Mouse (Mus musculus) intestine, embryonic 16.5 days (tissue): ENCODE measurements around the gene Apba1. TPM values are rescaled to one million over a fixed set of nuclear protein-coding genes. Genes with fewer than 3 reads are reported as not detected.

Experiments used
- ATAC-seq: fragments of 200-750 bp; cut with Nextera tagmentation; 2 replicates; pipeline ENCODE4 v1.8.0; 2017; ENCODE audit warnings: moderate TSS enrichment, moderate library complexity
- H3K27ac ChIP-seq: fragments of 300-500 bp; sonication (generic); 2 replicates; pipeline ENCODE4 v1.5.1; 2014; ENCODE audit warnings: mild to moderate bottlenecking, low read length
- H3K27me3 ChIP-seq: fragments of 300-500 bp; sonication (generic); replicated peaks from 2 replicates; pipeline ENCODE4 v1.6.1; 2014; ENCODE audit warnings: low read length, control low read depth, mixed read lengths; ENCODE audit not compliant: control insufficient read depth, insufficient read depth
- H3K36me3 ChIP-seq: fragments of 300-500 bp; sonication (generic); 2 replicates; pipeline ENCODE4 v1.6.1; 2014; ENCODE audit warnings: low read length, control low read depth; ENCODE audit not compliant: control insufficient read depth, insufficient read depth
- H3K4me1 ChIP-seq: fragments of 300-500 bp; sonication (generic); 2 replicates; pipeline ENCODE4 v1.6.1; 2014; ENCODE audit warnings: low read length, control low read depth, mixed read lengths; ENCODE audit not compliant: control insufficient read depth, insufficient read depth
- H3K4me2 ChIP-seq: fragments of 300-500 bp; sonication (generic); 2 replicates; pipeline ENCODE4 v1.6.1; 2014; ENCODE audit warnings: low read depth, low read length, control low read depth
- H3K4me3 ChIP-seq: fragments of 300-500 bp; sonication (generic); 2 replicates; pipeline ENCODE4 v1.5.1; 2014; ENCODE audit warnings: mild to moderate bottlenecking, low read length
- H3K9ac ChIP-seq: fragments of 300-500 bp; sonication (generic); 2 replicates; pipeline ENCODE4 v1.6.1; 2014; ENCODE audit warnings: low read depth, low read length
- H3K9me3 ChIP-seq: fragments of 300-500 bp; sonication (generic); 2 replicates; pipeline ENCODE4 v1.6.1; 2016; ENCODE audit warnings: low read length, control low read depth; ENCODE audit not compliant: control insufficient read depth
- WGBS: fragments of 180-500 bp; shearing (Covaris S2); extraction: QIAGEN DNeasy Blood & Tissue Kit; methylation state at CpG from one replicate; pipeline ENCODE4 v1.1.7; 2014; 5-methylcytosine and 5-hydroxymethylcytosine counted together
- polyA plus RNA-seq: library from polyadenylated mRNA; unstranded; fragments of >200 nt; fragmentation: Nextera tagmentation; extraction: Ambion mirVana; gene quantifications from 2 replicates; pipeline ENCODE4 v1.2.1, GENCODE M21; 2015

The Apba1 gene
- polyA plus RNA-seq, 1 experiment from 2014 or later = 0.38 TPM

DNA sequence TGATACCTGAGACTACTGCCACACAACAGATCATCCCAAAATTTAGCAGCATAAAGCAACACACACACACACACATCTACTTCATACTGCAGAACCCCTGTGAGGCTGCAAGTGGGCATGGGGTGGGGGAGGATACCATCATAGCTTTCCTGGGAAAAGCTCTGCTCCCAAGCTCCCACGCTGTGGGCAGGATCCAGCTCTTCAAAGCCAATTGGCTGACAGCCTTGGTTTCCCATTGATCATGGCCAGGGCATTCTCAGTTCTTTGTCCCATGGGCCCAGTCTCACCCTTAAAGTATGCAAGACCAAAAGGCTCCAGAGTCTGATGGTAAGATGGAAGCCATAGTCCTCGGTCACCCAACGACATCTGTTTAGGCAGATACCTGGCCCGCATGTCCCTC lies 143.1 kb downstream of the Apba1 start:
- Histone ChIP-seq H3K27me3 (no peaks in the 10 kb centered on the region; the same call in 1 of the 2 replicates), H3K9ac (no peak overlapping the region), H3K9me3 (no peaks in the 10 kb centered on the region), H3K4me3 (no peak overlapping the region), H3K4me2 (no peak overlapping the region), H3K36me3 (no peaks in the 10 kb centered on the region), H3K27ac (no peak overlapping the region), H3K4me1 (no peaks in the 10 kb centered on the region)
- no peak for ATAC-seq
- 91% methylated on average over 4 of the region's 4 CpGs for WGBS

GRCm38 (mm10) chr19:23903066-23903465 lies 144.4 kb downstream of the Apba1 start:
- H3K27ac ChIP-seq = no peak overlapping the region
- no peak overlapping the region for H3K4me2 ChIP-seq
- no peaks in the 10 kb centered on the region for H3K4me1 ChIP-seq
- 92% methylated on average over 7 of the region's 7 CpGs for WGBS
- ATAC-seq = no peak
- no peak overlapping the region for H3K4me3 ChIP-seq
- no peaks in the 10 kb centered on the region for H3K27me3 ChIP-seq
- no peaks in the 10 kb centered on the region for H3K36me3 ChIP-seq
- H3K9ac ChIP-seq = no peak overlapping the region
- no peaks in the 10 kb centered on the region for H3K9me3 ChIP-seq

DNA sequence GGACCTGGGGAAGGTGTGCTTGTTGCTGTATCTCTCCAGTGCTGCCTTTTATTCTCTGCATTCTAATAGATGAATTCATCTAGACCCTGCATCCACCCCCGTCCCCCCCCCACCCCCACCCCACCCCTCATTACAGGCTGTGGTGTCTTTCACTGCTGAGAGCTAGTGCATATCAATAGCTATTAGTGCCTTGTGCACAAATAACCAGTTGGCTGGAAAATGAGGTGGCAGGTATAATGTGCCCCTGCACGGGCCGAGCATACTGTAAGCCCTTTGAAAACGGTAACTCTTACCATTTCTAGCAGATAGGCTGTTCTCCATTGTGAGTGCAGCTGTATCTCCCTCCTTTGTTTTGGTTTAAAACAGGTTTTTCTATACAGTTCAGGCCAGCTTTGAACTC lies 146.2 kb downstream of the Apba1 start:
- Histone ChIP-seq H3K27ac (no peak overlapping the region), H3K9ac (no peak overlapping the region), H3K4me3 (no peak overlapping the region), H3K9me3 (no peaks in the 10 kb centered on the region), H3K4me1 (no peaks in the 10 kb centered on the region), H3K27me3 (no peaks in the 10 kb centered on the region), H3K36me3 (no peaks in the 10 kb centered on the region), H3K4me2 (no peak overlapping the region)
- 68% methylated on average over 4 of the region's 4 CpGs for WGBS
- ATAC-seq = no peak

- Histone ChIP-seq H3K4me3 (no peak overlapping the region), H3K27me3 (no peaks in the 10 kb centered on the region), H3K27ac (no peak overlapping the region), H3K36me3 (no peaks in the 10 kb centered on the region), H3K9ac (no peak overlapping the region), H3K9me3 (no peaks in the 10 kb centered on the region), H3K4me2 (no peak overlapping the region), H3K4me1 (no peaks in the 10 kb centered on the region)
- WGBS = 67% methylated on average over 5 of the region's 5 CpGs
- no peak for ATAC-seq
These were observed 147.1 kb downstream of the Apba1 start for GRCm38 (mm10) chr19:23905772-23906171.

DNA sequence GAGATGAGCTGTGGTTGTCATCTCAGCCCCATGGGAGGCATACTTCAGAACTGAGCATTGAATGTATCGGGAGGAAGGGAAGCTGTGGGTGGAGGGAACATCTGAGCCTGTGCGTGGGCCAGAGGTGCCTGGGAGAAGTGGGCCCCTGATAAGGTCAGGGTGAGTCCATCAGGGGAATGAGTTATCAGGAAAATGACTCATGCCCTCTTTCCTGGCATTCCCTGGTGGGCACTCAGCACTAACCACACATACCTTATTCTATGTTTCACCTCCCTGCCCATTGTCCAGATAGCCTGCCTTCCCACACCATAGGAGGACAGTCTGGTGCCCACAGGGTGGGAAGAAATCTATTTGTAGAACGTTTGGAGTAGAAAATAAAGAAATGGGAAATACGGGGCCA lies 151.7 kb downstream of the Apba1 start:
- H3K36me3 ChIP-seq = no peaks in the 10 kb centered on the region
- H3K9me3 ChIP-seq = no peaks in the 10 kb centered on the region
- no peak for ATAC-seq
- H3K27me3 ChIP-seq = no peaks in the 10 kb centered on the region
- H3K4me1 ChIP-seq = no peaks in the 10 kb centered on the region
- no peak overlapping the region for H3K9ac ChIP-seq
- no peak overlapping the region for H3K4me2 ChIP-seq
- H3K27ac ChIP-seq = no peak overlapping the region
- WGBS = 57% methylated on average over 4 of the region's 4 CpGs
- H3K4me3 ChIP-seq = no peak overlapping the region

- no peaks in the 10 kb centered on the region for H3K4me1 ChIP-seq
These were observed 160.9 kb downstream of the Apba1 start for GRCm38 (mm10) chr19:23919384-23920219.

DNA sequence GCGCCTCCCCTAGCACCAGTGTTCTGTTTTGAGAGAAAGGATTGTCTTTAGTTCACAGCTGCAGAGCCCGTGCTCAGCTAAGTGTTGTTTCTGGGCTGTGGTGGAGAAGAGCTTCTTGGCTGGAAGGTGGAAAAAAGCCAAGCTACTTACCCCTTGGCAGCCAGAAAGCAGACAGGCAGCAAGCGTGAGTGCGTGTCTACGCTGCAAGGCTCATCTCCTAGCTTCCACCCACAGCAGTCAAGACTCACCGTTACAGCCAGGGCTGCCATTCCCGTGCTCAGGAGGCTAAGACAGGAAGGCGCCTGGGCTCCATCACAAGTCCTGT lies 161.5 kb downstream of the Apba1 start:
- 68% methylated on average over 8 of the region's 8 CpGs for WGBS
- no peak for ATAC-seq

More at GRCm38 (mm10) chr19:23919384-23920219, 160.9 kb downstream of the Apba1 start:
- Histone ChIP-seq H3K4me2 (no peak overlapping the region), H3K4me3 (no peak overlapping the region), H3K9ac (no peak overlapping the region), H3K36me3 (no peaks in the 10 kb centered on the region), H3K9me3 (no peaks in the 10 kb centered on the region), H3K27me3 (no peaks in the 10 kb centered on the region), H3K27ac (no peak overlapping the region)
- no peak for ATAC-seq
- WGBS = 69% methylated on average over 5 of the region's 5 CpGs

DNA sequence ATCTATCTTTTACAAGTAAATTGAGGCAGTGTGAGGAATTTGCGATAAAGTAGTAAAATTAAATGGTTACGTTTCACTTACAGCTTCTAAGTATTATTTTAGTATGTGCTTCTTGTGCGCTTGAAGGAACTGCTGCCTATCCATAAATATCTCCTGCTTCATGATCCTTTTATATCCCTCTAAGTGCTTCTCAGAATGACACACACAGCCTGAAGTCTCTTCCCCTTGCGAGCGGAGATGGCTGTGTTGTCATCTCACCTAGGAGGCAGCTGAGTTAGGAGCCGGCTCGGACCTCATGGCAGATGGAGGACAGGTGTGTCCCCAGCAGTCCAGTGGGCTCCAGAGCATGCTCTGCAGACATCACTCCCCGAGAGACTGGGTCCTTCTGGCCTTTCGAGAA lies 163.9 kb downstream of the Apba1 start:
- H3K27ac ChIP-seq = no peak overlapping the region
- no peaks in the 10 kb centered on the region for H3K36me3 ChIP-seq
- no peak overlapping the region for H3K4me2 ChIP-seq
- 89% methylated on average over 9 of the region's 9 CpGs for WGBS
- no peak overlapping the region for H3K4me3 ChIP-seq
- no peaks in the 10 kb centered on the region for H3K4me1 ChIP-seq
- no peaks in the 10 kb centered on the region for H3K27me3 ChIP-seq
- H3K9me3 ChIP-seq = no peaks in the 10 kb centered on the region
- ATAC-seq = no peak
- H3K9ac ChIP-seq = no peak overlapping the region

More for the DNA sequence above, 161.5 kb downstream of the Apba1 start:
- Histone ChIP-seq H3K9me3 (no peaks in the 10 kb centered on the region), H3K4me1 (no peaks in the 10 kb centered on the region), H3K4me3 (no peak overlapping the region), H3K27ac (no peak overlapping the region), H3K9ac (no peak overlapping the region), H3K4me2 (no peak overlapping the region), H3K27me3 (no peaks in the 10 kb centered on the region), H3K36me3 (no peaks in the 10 kb centered on the region)

- H3K27ac ChIP-seq = no peak overlapping the region
- H3K9me3 ChIP-seq = no peaks in the 10 kb centered on the region
- H3K4me3 ChIP-seq = no peak overlapping the region
- ATAC-seq = no peak
- no peaks in the 10 kb centered on the region for H3K4me1 ChIP-seq
- no peaks in the 10 kb centered on the region for H3K36me3 ChIP-seq
- WGBS = 52% methylated on average over 6 of the region's 6 CpGs
- no peak overlapping the region for H3K4me2 ChIP-seq
- H3K27me3 ChIP-seq = no peaks in the 10 kb centered on the region
- H3K9ac ChIP-seq = no peak overlapping the region
These were observed 165.4 kb downstream of the Apba1 start for GRCm38 (mm10) chr19:23924057-23924456.

DNA sequence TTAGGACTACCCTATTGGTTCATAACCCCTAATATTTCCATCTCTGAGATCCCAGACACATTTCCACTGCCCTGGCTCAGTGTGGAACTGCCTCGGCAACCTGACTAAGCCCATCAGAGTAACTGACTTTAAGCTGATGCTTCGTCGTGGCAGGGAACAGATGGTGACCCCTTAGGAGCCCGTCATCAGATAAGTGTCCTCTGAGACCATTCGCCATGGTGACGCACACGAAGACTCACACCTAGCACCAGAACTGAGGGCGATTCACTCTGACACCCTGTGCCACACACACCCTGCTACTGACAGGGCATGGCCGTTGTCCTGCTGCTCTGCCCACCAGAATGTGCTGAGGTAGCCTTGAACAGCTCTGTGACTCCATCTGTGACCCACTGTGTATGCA lies 166.1 kb downstream of the Apba1 start:
- Histone ChIP-seq H3K4me3 (no peak overlapping the region), H3K27me3 (no peaks in the 10 kb centered on the region), H3K36me3 (no peaks in the 10 kb centered on the region), H3K4me1 (no peaks in the 10 kb centered on the region), H3K9ac (no peak overlapping the region), H3K9me3 (no peaks in the 10 kb centered on the region), H3K4me2 (no peak overlapping the region), H3K27ac (no peak overlapping the region)
- no peak for ATAC-seq
- 86% methylated on average over 9 of the region's 9 CpGs for WGBS
